Mouse (Mus musculus): ENCODE measurements around the gene Col4a3.

- TF ChIP-seq CTCF (IDR thresholded peaks at IDR 0.05; ENCODE audit: low read depth) (no peak), EP300 (IDR thresholded peaks at IDR 0.05; ENCODE audit: low read depth) (no peak)
These were observed 67.3 kb downstream of the Col4a3 start for GRCm38 (mm10) chr1:82654046-82654445.

Measured in heart, postnatal 0 days (tissue).